Mouse (Mus musculus): ENCODE data around the gene Rab1b. TPM values are rescaled to one million over a fixed set of nuclear protein-coding genes. Genes with fewer than 3 reads are reported as not detected.

The Rab1b gene
- polyA plus RNA-seq, 1 experiment from 2014 or later = 180 TPM

DNA sequence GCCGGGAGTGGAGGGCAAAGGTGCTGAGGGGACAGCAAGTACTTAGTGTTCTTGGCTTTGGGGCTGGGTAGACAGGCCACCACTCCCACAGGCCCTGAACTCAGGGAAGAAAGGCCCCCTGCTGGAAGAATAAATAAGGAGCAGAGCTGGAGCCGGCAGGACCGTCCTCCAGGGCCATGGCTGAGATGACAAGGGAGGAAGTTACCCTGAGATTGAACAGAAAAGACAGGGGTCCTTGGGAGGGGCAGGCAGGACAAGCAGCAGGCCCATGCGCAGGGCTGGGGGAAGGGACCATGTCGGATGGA is 1.4 kb upstream of the Rab1b start:
- Histone ChIP-seq H3K27me3 (replicated peaks; ENCODE audit: control insufficient read depth, insufficient read depth, low read length) (no peaks in the 10 kb centered on the region), H3K9ac (ENCODE audit: low read depth, low read length) (no peak overlapping the region), H3K4me1 (replicated peaks; ENCODE audit: control insufficient read depth, insufficient read depth, low read length) (peaks cover 23% of the 10 kb centered on the region), H3K9me3 (ENCODE audit: control insufficient read depth, low read length) (no peaks in the 10 kb centered on the region), H3K4me3 (ENCODE audit: low read depth, low read length) (no peak overlapping the region), H3K36me3 (ENCODE audit: control insufficient read depth, insufficient read depth, low read length) (peaks cover 20% of the 10 kb centered on the region), H3K4me2 (no peak overlapping the region; the same call in 1 of the 2 replicates), H3K27ac (ENCODE audit: low read depth, low read length) (peak overlapping the region; percentile 54; the same call in 1 of the 2 replicates)
- peak; percentile 53 for DNase-seq (ENCODE audit: low spot score)
- 25% methylated on average over 5 of the region's 5 CpGs for WGBS
- ATAC-seq (replicated peaks; ENCODE audit: low FRiP score) = no peak

DNA sequence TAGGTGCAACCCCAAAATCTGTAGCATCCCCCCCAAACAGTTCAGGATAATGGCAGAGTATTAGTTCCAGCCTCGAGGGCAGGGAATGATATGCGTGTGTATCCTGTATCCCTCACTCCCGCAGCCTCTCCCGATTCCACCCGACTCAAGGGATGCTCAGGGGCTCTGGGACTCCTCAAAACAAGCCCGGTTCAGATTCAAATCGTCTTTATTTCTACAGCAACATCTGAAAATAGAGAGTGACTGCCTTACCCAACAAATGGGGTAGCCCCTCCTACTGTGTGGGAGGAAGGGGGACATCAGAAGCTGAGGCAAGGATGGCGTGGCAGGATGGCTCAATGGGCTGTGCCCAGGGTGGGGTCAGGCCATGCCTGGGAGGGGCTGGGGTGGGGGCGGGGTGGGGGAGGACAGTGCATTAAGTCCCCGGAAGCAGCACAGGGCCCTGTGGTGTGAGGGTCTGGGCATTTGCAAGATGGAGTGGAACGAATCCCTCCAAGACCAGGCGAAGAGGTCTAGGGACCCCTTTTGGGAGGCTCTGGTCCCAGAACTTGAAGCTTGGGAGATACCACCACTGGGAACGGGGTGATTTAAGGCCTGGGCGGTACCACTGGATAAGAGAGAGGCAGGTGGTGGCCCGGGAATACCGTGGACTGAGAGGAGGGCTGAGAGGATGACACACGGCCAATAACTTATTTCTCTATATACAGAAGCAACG is 841 bp upstream of the Rab1b start:
- H3K36me3 ChIP-seq (ENCODE audit: control insufficient read depth, insufficient read depth, low read length) = peaks cover 22% of the 10 kb centered on the region
- no peak for ATAC-seq (replicated peaks; ENCODE audit: low FRiP score)
- H3K9ac ChIP-seq (ENCODE audit: low read depth, low read length) = no peak overlapping the region
- H3K9me3 ChIP-seq (ENCODE audit: control insufficient read depth, low read length) = no peaks in the 10 kb centered on the region
- H3K27me3 ChIP-seq (replicated peaks; ENCODE audit: control insufficient read depth, insufficient read depth, low read length) = no peaks in the 10 kb centered on the region
- peak overlapping the region; percentile 87 for H3K4me3 ChIP-seq (ENCODE audit: low read depth, low read length)
- no peak overlapping the region; the same call in 1 of the 2 replicates for H3K27ac ChIP-seq (ENCODE audit: low read depth, low read length)
- no peak for DNase-seq (ENCODE audit: low spot score)
- WGBS = 72% methylated on average over 18 of the region's 18 CpGs
- peaks cover 23% of the 10 kb centered on the region for H3K4me1 ChIP-seq (replicated peaks; ENCODE audit: control insufficient read depth, insufficient read depth, low read length)
- H3K4me2 ChIP-seq = peak overlapping the region; percentile 78

DNA sequence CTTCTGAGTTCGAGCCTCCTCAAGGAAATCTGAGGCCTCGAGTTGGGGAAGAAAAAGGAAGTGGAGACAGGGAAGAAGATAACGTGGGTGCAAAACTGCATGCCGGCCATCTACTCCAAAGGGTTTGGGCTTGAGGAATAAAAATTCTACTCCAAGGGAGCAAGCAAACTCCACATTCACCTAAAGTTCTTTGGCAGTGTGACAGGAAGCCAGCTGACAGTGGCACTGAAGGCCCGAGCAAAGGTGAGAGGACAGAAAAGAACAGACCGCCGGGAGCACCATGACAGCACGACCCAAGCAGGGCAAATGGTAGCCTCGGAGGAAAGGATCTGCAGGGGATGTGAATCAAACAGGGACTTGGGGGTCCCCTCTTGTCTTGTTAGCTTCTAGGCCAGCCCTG is 798 bp downstream of the Rab1b start:
- peak; percentile 31 for DNase-seq (ENCODE audit: low spot score)
- H3K4me3 ChIP-seq (ENCODE audit: low read depth, low read length) = peak overlapping the region; percentile 87
- H3K9me3 ChIP-seq (ENCODE audit: control insufficient read depth, low read length) = no peaks in the 10 kb centered on the region
- H3K4me1 ChIP-seq (replicated peaks; ENCODE audit: control insufficient read depth, insufficient read depth, low read length) = peaks cover 23% of the 10 kb centered on the region
- H3K27ac ChIP-seq (ENCODE audit: low read depth, low read length) = peak overlapping the region; percentile 90
- 8% methylated on average over 9 of the region's 9 CpGs for WGBS
- H3K4me2 ChIP-seq = peak overlapping the region; percentile 78
- peaks cover 32% of the 10 kb centered on the region for H3K36me3 ChIP-seq (ENCODE audit: control insufficient read depth, insufficient read depth, low read length)
- peak overlapping the region; percentile 89 for H3K9ac ChIP-seq (ENCODE audit: low read depth, low read length)
- H3K27me3 ChIP-seq (replicated peaks; ENCODE audit: control insufficient read depth, insufficient read depth, low read length) = no peaks in the 10 kb centered on the region
- ATAC-seq (replicated peaks; ENCODE audit: low FRiP score) = no peak

DNA sequence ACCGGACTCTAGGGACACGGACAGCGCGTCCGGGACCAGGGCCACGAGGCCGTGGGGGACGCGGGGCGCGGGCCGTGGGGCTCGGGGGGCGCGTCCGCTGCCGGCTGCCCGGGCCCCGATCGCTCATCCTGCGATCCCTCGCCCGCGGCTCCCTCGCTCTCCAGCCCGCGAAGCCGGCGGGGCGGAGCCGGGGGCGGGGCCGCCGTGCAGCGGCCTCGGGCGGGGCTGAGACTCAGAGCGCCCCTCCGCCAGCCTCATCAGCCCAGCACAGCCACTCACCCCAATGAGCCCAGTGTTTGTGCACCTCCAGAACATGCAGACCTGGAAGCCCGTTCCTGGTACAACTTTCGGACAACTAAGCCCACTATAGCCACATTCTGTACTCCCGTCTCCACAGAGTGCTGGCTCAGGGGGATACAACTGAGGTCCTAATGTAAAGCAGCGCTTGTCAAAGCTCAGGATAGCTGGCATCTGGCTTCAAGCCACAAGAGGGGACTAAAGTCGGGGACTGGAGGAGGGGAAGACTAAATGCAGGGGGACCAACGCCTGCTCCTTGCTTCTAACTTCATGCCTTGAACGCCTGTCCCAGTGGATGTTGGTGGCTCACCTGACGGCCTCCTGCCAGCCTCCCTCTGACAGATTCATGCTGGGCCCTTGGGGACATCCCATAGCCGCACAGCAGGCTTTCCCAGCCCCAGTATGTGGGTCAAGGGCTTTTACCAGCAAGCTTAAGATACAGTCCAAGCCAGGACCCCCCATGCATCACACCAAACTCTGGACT is 8.3 kb downstream of the Rab1b start, which contains the start of gene Cnih2:
Gene Cnih2, minus strand, starts transcription at position 159 of the 781 bp plus-strand sequence.
- 0 out of 2 replicates have a peak within 1 kb of the TSS, but pooled peaks have one; percentile 29 for H3K27ac ChIP-seq (ENCODE audit: low read depth, low read length)
- H3K4me1 ChIP-seq (replicated peaks; ENCODE audit: control insufficient read depth, insufficient read depth, low read length) = peaks cover 38% of the 10 kb centered on the region
- peak within 1 kb of the TSS; percentile 90 for H3K4me2 ChIP-seq
- WGBS = 6% methylated on average over 43 of the region's 48 CpGs
- DNase-seq (ENCODE audit: low spot score) (peak; percentile 74), ATAC-seq (replicated peaks; ENCODE audit: low FRiP score) (peak; percentile 71)
- peak within 1 kb of the TSS; percentile 63 for H3K9ac ChIP-seq (ENCODE audit: low read depth, low read length)
- H3K27me3 ChIP-seq (replicated peaks; ENCODE audit: control insufficient read depth, insufficient read depth, low read length) = peaks cover 2% of the 10 kb centered on the region; the same call in 1 of the 2 replicates
- peak within 1 kb of the TSS; percentile 45 for H3K4me3 ChIP-seq (ENCODE audit: low read depth, low read length)
- no peaks in the 10 kb centered on the region for H3K9me3 ChIP-seq (ENCODE audit: control insufficient read depth, low read length)
- peaks cover 19% of the 10 kb centered on the region for H3K36me3 ChIP-seq (ENCODE audit: control insufficient read depth, insufficient read depth, low read length)

DNA sequence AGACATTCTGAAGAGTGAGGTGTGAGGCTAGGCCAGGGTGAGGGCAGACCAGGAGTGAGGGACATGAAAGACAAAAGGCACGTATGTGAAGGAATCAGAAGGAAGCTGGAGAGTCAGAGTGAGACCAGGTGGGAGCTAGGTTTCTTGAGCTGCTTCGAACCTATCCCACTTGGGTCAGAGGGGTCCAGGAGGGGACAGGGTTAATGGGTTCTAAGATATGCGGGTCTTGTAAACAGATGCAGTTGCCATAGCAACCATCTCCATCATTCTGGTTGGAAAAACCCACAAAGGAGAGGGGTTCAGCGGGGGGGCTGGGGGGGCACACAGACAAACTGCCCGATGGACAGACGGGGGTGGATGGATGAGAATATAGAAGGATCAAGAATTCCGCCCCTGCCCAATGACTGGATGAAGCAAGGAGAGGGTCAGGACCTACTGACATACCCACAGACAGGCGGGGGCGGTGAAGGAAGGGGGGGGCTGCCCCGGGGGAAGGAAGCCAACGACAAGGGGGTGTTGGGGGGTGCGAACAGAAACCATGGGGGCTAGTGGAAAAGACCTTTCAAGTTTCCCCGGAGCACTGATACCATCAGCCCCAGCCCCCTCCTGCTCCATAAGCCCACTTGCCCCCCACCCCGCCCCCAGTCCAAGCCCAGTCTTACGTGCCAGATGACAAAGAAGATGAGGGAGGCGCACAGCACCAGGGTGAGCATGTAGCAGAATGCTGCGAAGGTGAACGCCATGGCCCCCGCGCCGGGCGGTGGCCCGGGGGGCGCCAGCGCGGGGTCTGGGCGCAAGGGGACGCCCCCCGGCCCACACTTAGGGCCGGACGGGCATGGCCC is 9.1 kb downstream of the Rab1b start:
- Histone ChIP-seq H3K36me3 (ENCODE audit: control insufficient read depth, insufficient read depth, low read length) (peaks cover 14% of the 10 kb centered on the region), H3K27me3 (replicated peaks; ENCODE audit: control insufficient read depth, insufficient read depth, low read length) (peaks cover 2% of the 10 kb centered on the region; the same call in 1 of the 2 replicates), H3K27ac (ENCODE audit: low read depth, low read length) (no peak overlapping the region), H3K4me1 (replicated peaks; ENCODE audit: control insufficient read depth, insufficient read depth, low read length) (peaks cover 38% of the 10 kb centered on the region), H3K9me3 (ENCODE audit: control insufficient read depth, low read length) (no peaks in the 10 kb centered on the region), H3K4me2 (peak overlapping the region; percentile 90), H3K4me3 (ENCODE audit: low read depth, low read length) (peak overlapping the region; percentile 45), H3K9ac (ENCODE audit: low read depth, low read length) (peak overlapping the region; percentile 63)
- DNase-seq (ENCODE audit: low spot score) (no peak), ATAC-seq (replicated peaks; ENCODE audit: low FRiP score) (no peak)
- WGBS = 8% methylated on average over 30 of the region's 31 CpGs

DNA sequence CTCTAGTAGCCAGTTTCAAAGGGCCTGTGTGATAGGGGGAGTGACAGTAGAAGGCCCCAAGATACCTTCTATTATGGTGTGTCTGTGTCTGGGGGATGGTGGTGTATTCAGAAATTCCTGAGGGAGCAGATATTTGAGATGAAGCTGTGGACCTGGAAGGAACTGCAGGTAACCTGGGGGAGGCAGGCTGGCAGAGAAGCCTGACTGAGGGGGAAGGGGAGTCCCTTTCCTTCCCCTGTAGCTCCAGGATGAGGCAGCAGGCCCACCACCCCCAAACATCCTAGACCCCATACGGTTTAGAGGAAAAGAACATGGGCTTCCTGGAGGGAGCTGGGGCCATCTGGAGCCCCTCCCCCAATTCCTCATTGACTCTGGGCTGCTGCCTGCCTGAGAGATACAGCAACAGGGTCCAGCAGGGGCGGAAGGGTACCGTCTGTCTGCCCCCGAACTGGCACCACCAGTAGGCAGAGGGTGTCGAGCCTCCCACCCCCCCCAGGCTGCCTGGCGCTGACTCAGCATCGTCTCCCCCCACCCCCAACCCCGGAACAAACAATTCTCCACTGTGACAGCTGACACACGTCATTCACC is 10.9 kb downstream of the Rab1b start:
- Histone ChIP-seq H3K36me3 (ENCODE audit: control insufficient read depth, insufficient read depth, low read length) (peaks cover 7% of the 10 kb centered on the region), H3K9me3 (ENCODE audit: control insufficient read depth, low read length) (no peaks in the 10 kb centered on the region), H3K27ac (ENCODE audit: low read depth, low read length) (no peak overlapping the region), H3K27me3 (replicated peaks; ENCODE audit: control insufficient read depth, insufficient read depth, low read length) (peaks cover 2% of the 10 kb centered on the region; the same call in 1 of the 2 replicates), H3K4me1 (replicated peaks; ENCODE audit: control insufficient read depth, insufficient read depth, low read length) (peaks cover 38% of the 10 kb centered on the region), H3K9ac (ENCODE audit: low read depth, low read length) (no peak overlapping the region), H3K4me3 (ENCODE audit: low read depth, low read length) (no peak overlapping the region), H3K4me2 (0 out of 2 replicates have a peak overlapping the region, but pooled peaks have one; percentile 12)
- ATAC-seq (replicated peaks; ENCODE audit: low FRiP score) = no peak
- 9% methylated on average over 9 of the region's 9 CpGs for WGBS
- DNase-seq (ENCODE audit: low spot score) = no peak

DNA sequence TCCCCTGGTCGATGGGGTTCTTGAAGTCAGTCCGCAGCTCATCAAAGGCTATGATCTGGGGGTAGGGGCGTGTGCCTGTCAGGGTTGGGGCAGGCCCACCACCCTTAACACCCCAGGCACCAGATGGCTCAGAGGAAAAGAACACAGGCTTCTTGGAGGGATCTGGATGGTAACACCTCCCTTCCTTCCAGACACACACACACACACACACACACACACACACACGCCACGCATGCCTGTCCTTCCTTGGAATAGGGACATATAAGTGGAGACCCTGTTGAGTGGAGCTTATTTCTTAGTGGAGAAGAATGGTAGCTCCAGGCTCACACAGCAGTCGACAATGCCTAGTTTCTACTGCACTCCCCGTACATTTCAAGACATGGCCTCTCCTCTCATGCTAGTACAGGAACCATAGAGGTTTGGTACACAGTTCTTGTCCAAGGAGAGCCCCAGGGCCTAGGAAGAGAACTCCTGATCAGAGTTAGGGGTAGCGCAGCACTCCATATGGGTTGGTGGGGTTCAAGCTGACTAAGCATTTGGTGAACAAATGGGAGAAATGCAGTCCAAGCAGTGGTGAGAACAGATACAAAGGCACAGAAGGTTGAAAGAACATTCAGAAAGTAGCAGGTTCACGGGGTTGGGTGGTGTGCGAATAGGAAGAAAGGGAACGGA is 12.0 kb downstream of the Rab1b start:
- Histone ChIP-seq H3K27me3 (replicated peaks; ENCODE audit: control insufficient read depth, insufficient read depth, low read length) (peaks cover 2% of the 10 kb centered on the region; the same call in 1 of the 2 replicates), H3K27ac (ENCODE audit: low read depth, low read length) (no peak overlapping the region), H3K4me3 (ENCODE audit: low read depth, low read length) (no peak overlapping the region), H3K9me3 (ENCODE audit: control insufficient read depth, low read length) (no peaks in the 10 kb centered on the region), H3K9ac (ENCODE audit: low read depth, low read length) (no peak overlapping the region), H3K36me3 (ENCODE audit: control insufficient read depth, insufficient read depth, low read length) (peaks cover 12% of the 10 kb centered on the region), H3K4me2 (no peak overlapping the region), H3K4me1 (replicated peaks; ENCODE audit: control insufficient read depth, insufficient read depth, low read length) (peaks cover 38% of the 10 kb centered on the region)
- WGBS = 47% methylated on average over 11 of the region's 11 CpGs
- ATAC-seq (replicated peaks; ENCODE audit: low FRiP score) (no peak), DNase-seq (ENCODE audit: low spot score) (peak; percentile 33)
